Mouse (Mus musculus) testis, postnatal 14 days (tissue): Measurements from ENCODE around the gene Pdlim7.

Experiments used
- DNase-seq: peaks from one replicate; pipeline ENCODE4 v3.0.0; 2021; ENCODE audit warnings: low spot score

The Pdlim7 gene

DNA sequence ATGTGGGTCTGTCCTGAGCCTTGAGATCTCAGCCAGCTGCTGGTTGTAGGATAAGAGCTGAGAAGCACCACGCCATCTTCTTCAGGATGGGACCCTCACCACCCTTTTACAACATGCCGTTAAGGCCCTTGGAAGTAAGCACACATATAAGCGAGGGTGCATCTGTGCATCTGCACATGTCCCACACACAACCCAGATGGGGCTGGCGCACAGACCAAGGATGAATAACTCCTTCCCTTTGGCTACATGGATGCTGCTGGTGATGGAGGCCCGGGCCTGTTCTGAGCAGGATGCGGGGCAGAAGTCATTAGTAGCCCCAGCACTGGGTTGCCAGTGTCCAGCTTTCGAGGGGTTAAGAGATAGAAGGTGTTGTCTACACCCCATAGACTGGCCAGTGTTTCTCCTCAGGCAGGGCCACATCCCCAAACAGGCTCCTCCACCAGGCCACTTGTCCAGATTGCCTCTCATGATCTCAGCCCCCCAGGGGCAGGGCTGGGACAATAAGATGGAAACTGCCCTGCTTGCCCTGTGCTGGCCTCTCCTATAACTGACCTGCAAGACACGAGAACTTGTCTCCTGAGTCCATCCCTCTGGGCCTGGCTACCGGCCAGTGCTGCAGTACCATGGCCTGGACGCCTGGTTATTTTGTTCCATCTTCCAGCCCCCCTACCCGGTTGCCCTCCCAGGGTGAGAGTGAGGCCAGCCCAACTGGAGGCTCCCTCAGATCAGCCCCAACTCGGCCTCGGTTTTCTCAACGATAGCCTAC lies 27.3 kb downstream of the Pdlim7 start:
- no peak for DNase-seq

DNA sequence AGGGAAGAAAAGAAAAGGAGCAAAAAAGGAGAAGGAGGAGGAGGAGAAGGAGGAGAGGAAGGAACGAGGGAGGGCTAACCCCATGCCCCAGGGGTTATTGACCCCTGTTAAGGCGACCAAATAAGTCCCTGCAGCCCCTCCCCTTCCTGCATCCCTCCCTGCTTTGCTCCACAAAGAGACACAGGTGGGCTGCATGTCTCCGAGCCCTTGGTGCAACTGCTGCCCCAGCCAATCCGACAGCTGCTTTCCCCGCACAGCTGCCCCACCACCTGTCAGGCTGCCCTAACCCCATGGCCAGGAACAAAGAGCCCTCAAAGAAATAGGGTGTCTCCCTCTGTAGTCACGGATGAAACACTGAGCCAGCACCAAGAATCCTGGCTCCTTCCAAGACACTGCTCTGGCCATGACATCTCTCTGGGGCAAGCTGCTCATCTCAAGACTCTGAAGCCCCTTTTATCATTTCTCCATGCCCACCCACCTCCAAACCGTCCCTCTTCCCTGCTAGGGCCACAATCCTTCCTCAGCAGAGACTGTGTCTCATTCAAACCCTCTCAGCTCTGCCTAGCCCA lies 28.9 kb downstream of the Pdlim7 start:
- no peak for DNase-seq

DNA sequence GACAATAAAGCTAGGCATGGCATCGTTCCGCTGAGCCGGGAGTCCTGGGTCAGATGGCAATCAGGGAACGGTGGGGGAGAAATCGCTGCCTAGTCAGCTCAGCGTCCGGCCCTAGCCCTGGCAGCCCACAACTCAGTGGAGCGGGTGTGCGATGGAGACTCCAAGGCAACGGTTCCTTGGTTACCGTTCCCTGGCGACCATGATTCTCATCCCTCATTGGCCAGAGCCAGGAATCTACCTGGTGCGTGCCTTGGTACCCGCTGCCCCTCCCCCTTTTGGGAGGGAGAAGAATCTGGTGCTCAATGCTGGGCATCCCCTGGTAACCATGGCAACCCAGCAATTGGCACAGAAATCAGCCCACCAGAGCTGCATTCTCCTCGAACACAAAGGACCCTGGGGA lies 29.9 kb downstream of the Pdlim7 start:
- DNase-seq: no peak

DNA sequence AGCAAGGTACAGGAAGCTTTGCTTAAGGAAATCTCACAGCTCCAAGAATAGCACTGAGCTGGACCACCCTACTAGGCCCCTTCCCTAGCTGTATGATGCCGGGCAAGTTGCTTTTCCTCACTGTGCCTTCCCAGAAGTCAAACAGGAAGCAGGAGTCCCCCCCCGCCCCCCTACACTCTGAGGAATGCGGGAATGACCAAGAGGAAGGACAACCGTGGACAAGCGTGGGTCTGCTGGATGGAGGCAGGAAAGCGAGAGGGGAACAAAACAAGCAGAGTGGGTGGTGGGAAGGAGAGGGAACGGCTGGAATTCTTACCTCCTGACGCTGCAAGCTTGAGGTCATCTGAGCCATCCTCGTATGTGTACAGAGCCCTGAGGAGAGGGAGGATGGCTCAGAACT lies 30.4 kb downstream of the Pdlim7 start:
- DNase-seq: no peak

DNA sequence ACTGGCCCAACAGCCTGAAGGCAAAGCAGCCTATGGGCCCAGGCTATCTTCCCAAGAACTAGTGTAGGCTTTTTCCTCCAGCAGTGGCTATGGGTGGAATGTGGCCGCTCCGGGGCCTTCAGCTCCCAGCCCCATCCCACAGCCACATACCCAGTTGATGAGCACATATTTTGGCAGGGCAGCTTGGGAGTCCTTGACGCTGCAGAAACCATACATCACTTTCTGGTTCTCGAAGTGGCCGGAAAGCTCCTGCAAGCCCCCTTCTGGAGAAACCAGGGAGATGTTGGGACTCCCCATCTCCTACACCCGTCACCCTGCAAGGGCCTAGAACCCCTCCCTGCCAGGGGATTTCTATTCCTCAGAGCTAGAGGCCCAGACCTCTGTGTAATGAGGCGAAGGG lies 30.9 kb downstream of the Pdlim7 start:
- DNase-seq: no peak

DNA sequence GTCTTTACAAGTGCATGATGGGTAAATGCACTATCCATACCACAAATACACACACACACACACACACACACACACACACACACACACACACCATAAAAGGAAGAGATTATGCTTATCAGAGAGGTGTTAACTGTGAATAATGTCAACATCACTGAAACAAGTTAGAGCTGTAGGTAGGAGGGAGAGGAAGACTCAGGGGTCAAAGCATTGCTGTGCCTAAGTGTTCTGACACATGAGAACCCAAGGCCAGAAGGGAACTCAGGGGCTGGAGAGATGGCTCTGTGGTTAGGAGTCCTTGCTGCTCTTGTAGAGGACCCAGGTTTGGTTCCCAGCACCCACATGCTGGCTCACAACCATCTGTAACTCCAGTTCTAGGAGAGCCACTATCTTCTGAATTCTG lies 33.5 kb downstream of the Pdlim7 start:
- DNase-seq: no peak

DNA sequence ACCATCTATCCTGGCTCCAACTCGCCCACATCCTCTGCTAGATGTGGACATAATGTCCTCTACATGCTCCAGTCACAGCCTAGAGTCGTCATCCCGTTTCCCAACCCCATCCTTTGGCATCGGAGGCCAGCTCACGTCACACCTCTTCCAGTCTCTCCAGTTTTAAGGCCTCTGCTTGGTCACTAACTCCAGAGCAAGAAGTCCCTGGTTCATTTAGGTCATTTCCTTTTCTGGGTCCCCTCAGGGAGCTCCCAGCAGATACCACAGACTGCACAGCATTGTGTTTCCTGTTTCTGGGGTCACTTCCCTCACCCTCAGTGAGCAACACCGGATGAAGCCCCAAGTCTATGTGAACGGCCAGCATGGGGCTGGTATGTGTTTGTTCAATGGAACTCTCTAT lies 34.5 kb downstream of the Pdlim7 start:
- DNase-seq: no peak

DNA sequence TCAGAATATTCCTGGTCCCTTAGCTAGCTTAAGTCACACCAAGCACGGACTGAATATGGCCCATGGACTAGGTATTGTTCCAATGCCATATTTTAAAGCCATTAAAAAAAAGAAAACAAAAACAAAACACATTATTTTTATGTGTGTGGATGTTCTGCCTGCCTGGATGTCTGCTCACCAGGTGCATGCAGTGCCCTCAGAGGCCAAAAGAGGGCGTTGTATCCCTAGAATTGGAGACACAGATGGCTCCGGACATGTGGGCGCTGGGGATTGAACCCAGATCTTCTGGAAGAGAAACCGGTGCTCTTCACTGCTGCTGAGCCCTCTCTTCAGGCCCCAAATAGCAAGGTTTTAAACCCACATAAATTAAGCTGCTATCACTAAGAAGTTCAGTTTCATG lies 35.4 kb downstream of the Pdlim7 start:
- DNase-seq: no peak

DNA sequence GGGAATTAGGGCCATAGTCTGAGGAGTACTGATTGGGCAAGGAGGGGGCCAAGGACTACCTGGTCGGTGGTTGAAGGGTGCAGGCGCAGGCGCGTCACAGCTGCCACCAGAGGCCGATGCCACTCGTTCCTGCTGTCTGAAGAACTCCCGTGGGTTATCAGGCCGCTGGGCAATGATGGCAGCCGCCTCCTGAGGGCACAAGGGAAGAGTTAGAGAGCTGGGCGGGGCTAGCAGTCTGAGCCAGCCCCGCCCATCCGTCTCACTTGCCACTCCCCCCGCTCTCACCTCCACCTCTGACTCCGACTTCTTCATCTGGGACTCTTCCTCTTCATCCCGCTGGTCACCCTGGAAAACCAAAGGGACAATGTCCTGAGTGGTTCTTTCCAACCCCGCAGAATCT lies 36.0 kb downstream of the Pdlim7 start:
- DNase-seq: no peak

DNA sequence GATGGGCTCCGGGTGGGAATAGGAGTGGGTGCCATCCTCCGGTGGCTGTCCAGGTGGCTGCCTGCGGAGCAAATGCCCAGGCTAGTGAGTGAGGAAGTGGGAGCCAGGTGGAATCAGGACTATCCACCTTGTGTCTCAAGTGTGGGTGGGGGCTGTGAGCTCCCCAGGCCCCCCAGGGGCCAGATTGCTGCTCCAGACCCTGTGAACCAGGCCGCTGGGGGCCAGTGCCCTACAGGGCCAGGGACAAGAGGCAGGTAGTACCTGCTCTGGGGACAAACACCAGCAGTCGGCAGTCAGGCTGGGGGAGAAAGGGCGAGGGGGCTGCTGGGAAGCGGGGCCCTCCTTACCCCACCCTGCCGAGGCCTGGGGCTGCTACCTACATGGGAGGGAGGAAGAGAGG lies 37.2 kb downstream of the Pdlim7 start:
- DNase-seq: no peak

DNA sequence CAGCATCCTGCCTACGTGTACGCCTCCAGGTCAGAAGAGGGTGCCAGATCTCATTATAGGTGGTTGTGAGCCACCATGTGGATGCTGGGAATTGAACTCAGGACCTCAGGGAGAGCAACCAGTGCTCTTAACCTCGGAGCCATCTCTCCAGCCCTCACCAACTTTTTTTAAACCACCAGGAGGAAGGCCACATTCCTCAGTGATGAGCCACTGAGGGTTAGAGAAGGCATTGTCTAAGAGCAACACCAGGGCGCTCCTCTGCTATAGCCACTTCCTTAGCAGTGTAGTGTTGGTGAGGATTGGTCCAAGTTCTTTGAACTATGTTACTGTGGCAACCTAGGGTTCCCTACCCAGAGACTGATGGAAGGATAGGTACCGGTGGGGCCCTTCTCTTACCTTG lies 37.7 kb downstream of the Pdlim7 start:
- DNase-seq: no peak

DNA sequence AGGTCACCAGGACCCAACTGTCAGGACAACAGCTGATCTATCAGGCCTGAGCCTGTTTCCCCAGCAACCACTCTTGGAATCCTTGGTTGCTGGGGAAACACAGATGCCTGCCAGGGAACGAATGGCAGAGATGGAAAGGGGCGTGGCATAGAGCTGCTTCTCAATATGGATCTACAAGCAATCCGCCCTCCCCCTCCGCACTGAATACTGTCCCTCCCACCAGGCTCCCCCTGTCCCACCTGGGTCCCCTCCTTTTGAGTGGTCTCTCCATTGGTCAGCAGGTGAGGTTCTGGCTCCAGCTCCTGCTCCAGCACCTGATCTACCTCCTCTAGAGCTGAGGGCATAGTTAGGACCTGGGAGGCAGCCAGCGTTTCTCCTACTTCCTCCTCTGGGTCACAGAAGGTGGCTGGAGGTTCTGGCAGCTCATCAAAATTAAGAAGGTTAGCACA lies 38.8 kb downstream of the Pdlim7 start:
- no peak for DNase-seq

DNA sequence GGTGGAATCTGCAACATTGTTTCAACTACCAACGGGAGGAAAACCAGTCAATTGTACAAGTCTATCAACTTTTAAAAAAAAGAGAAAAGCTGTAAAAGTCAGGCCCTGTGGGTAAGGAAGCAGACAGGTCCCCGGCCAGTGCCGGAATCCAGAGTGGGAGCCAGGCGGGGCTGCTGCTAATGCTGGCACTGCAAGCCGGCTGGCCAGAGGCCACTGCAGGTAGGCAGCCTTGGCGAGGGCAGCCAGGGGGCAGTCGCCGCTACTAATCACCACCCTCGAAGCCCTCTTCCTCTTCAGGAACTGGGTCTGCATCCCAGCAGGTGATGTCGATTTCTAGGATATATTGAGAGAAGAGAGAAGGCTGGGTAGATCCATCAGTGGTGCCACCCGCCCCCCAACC lies 39.5 kb downstream of the Pdlim7 start:
- DNase-seq: peak; percentile 81

DNA sequence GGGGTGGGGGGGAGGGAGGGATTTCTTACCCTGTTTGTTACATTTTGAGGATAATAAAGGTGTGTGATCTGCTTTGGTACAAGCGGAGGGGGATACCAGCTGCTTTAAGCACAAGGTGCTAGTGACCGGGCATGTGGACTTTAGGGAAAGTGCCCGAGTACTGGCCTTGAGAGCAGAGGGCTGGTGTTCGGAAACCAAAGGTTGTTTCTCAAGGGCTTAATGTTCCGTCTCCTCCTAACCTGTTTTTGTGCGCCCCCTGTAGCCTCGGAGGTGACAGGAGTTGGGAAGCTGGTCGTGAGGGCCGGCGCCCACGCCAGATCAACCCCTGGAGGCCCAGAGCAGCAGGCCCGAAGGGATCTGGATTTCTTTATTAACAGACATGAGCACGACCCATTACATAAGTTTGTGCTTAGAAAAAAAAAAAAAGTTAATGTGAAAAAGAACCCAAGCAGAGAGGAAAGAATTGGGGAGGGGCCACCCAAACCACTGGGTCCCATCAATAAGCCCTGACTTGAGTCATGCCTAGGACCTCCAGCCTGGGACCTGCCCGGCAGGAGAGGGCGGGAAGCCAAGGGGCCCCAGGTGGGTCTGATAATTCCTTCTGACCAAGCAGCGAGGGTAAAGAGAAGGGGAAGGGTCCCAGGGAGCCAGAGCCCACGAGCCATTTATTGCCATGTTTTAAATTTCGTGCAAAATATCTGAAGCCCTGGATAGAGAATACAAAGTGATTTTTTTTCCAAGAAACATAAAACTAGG lies 40.2 kb downstream of the Pdlim7 start:
- no peak for DNase-seq

DNA sequence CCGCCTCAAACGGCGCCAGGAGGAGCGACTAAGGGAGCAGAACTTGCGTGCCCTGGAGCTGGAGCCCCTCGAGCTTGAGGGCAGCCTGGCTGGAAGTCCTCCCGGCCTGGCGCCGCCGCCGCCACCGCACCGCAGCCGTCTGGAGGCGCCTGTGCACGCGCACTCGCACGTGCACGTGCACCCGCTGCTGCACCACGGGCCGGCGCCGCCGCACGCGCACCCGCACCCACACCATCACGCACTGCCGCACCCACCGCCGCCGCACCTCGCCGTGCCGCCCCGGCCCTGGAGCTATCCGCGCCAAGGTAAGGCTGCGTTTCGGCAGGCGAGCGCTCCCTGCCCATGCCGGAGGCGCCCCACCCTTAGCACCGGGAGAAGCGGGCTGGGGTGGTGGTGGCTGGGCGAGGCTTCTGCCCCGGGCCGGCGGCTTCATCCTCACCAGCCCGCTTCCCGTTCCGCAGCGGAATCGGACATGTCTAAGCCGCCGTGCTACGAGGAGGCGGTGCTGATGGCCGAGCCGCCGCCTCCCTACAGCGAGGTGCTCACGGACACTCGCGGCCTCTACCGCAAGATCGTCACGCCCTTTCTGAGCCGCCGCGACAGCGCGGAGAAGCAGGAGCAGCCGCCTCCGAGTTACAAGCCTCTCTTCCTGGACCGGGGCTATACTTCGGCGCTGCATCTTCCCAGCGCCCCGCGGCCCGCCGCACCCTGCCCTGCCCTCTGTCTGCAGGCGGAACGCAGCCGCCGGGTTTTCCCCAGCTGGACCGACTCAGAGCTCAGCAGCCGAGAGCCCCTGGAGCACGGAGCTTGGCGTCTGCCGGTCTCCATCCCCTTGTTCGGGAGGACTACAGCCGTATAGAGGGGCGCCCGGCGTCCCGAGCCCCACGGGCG lies 41.1 kb downstream of the Pdlim7 start:
- peak; percentile 48 for DNase-seq

DNA sequence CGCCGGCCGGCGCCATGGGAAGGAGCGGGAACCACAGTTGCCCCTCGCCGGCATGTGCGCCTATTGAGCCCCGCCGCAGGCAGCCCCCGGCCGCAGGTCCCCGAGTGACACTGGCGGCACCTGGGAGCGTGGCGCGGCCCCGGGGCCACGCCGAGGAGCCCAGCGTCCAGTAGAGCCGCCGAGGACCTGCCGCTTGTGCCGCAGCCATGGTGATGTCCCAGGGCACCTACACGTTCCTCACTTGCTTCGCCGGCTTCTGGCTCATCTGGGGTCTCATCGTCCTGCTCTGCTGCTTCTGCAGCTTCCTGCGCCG lies 41.7 kb downstream of the Pdlim7 start:
- no peak for DNase-seq

DNA sequence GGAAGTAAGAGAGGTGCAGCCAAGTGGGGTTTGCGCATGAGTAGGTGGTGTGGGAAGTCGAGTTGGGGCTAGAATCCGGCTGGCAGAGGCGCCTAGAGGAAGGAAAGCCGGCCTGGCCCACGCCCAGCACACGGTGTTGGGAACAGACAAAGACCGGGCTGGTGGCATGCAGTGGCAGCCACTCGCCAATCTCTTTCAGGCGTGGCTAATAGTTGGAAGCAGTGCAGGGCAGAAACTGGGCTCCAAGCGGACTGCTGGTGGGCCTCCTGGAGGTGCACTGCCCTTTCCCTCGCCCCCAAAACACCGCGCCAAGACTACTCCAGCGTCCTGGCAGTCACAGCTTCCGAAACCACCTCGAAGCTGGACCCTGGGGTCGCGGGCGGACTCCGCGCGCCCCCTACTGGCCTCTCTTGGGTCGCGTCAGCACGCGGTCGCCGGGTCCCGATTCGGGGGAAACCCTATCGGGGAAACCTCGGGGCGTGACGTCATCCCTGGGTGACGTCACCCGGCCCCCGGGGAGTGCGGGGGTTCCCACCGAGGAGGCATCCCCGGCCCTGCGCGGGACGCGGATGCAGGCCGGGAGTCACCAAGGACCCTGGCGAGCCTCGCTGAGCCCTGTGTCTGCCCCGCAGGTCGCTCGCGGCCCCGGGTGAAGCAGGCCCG lies 42.2 kb downstream of the Pdlim7 start:
- DNase-seq: peak; percentile 74

DNA sequence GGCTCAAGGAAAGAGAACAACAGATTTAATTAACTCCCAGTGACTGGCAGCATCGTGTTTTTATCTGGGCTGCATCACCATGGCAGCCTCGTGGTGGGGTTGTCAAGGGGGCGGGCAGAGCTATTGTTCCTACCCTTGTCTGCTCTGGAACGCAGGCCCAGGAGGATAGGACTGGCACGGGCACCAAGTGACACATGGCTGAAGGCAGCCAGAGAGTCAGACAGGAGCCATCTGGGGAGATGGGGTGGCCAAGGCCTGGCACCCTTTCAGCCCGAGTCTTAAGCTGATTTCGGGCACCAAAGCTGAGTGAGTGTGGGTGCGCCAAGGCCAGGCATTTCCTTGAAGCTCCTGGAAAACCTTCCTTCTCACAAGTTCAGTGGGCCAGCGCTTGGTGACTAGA lies 43.1 kb downstream of the Pdlim7 start:
- no peak for DNase-seq

DNA sequence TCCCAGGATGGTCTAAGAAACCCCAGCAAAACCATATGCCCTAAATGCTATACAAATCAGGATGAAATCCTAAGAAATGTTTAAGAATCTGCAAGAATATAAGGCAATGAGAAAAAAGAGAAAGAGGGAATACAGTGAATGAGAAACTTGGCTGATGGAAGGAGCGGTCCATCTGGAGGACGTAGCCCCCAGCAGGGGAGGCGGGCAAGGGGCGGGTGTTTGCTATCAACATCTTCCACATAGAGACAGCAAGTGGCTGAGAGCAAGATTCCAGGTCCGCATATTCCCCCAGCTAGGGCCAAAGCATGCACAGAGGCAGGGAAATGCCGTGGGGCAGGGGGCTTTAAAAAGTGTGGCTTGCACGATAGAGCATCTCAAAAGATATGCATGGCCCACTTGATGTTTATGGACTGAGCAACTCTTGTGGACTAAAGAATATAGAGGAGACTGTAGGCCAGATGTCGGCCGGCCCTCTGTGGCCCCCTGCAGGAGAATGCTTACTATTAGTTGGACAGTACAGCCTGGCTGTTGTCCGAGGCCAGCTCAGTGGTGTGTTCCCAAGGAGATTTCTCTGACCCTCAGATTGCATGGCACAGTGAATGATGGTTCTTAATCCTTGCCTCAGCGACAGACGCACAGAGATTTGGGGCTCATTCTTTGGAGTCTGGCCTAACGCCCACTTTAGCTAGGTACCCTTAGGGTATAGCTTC lies 44.5 kb downstream of the Pdlim7 start:
- DNase-seq: no peak

DNA sequence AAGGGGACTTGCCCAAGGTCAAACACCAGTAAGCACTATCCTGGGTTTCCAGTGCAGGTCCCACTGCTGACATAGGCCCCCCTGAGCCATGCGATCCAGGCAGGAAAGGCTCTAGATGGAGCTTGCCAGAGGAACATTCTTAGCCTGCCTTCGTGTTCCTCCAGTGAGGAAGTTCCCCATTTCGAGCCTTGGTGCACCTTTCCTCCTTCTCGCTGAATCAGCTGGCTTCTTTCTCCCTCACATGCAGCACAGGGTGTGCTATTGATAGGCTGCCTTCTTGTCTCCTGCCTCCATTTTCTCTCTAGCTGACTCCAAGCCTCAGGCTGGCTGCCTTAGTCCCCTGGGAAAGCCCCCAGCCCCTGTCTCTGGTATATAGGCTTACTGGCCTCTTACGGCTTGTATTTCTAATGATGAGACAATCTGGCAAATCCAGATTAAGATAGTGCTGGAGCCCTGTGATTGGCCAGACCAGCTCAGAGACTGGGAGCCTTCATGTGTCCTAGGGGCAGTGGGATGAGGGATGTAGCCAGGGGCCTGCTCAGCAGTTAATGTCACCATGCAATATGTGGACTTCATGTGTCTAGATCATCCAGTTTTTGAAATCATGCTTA lies 47.5 kb downstream of the Pdlim7 start:
- DNase-seq: no peak

DNA sequence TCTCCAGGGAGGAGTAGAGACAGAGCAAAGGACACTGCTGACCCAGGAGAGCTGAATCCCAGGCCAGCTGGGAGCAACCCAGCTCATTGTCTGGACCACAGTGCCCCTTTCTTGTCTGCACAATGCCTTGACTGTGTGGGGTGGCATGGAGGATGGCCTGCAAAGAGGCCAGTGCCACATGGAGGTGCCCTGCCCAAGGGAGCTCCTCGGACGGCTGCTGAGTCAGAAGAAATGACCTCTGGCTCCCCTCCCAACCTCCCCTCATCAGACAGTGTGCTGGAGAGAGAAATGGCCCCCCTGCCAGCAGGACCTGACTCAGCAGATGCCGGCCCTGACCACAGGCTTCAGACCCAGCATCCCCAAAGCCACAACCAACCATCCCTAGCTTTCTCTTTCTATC lies 48.3 kb downstream of the Pdlim7 start:
- DNase-seq: no peak
